Mouse (Mus musculus) stomach, embryonic 15.5 days (tissue): ENCODE results near the gene Pip4k2c. TPM values are rescaled to one million over a fixed set of nuclear protein-coding genes. Genes with fewer than 3 reads are reported as not detected.

ENCODE experiments used
- ATAC-seq: fragments of 200-750 bp; cut with Nextera tagmentation; 2 replicates; pipeline ENCODE4 v1.8.0; 2017; ENCODE audit warnings: low read depth, moderate number of reproducible peaks, moderate TSS enrichment; ENCODE audit not compliant: insufficient read depth, low FRiP score
- H3K27ac ChIP-seq: fragments of 300-500 bp; sonication (generic); 2 replicates; pipeline ENCODE4 v1.5.1; 2015; ENCODE audit warnings: mild to moderate bottlenecking, inconsistent platforms
- H3K27me3 ChIP-seq: fragments of 300-500 bp; sonication (generic); replicated peaks from 2 replicates; pipeline ENCODE4 v1.6.1; 2015; ENCODE audit warnings: inconsistent platforms
- H3K36me3 ChIP-seq: fragments of 300-500 bp; sonication (generic); 2 replicates; pipeline ENCODE4 v1.6.1; 2015; ENCODE audit warnings: inconsistent platforms
- H3K4me1 ChIP-seq: fragments of 300-500 bp; sonication (generic); 2 replicates; pipeline ENCODE4 v1.6.1; 2015; ENCODE audit warnings: inconsistent platforms
- H3K4me2 ChIP-seq: fragments of 300-500 bp; sonication (generic); 2 replicates; pipeline ENCODE4 v1.6.1; 2015; ENCODE audit warnings: mild to moderate bottlenecking, inconsistent platforms
- H3K4me3 ChIP-seq: fragments of 300-500 bp; sonication (generic); replicated peaks from 2 replicates; pipeline ENCODE4 v1.5.1; 2015; ENCODE audit warnings: inconsistent platforms
- H3K9ac ChIP-seq: fragments of 300-500 bp; sonication (generic); 2 replicates; pipeline ENCODE4 v1.6.1; 2015; ENCODE audit warnings: inconsistent platforms
- H3K9me3 ChIP-seq: fragments of 300-500 bp; sonication (generic); 2 replicates; pipeline ENCODE4 v1.6.1; 2016; ENCODE audit warnings: inconsistent platforms
- WGBS: fragments of 180-500 bp; shearing (Covaris S2); methylation state at CpG from one replicate; pipeline ENCODE4 v1.1.7; 2015; 5-methylcytosine and 5-hydroxymethylcytosine counted together
- polyA plus RNA-seq: library from polyadenylated mRNA; unstranded; fragments of >200 nt; fragmentation: Nextera tagmentation; extraction: Ambion mirVana; gene quantifications from 2 replicates; pipeline ENCODE4 v1.2.1, GENCODE M21; 2015

Gene Pip4k2c
- polyA plus RNA-seq, 1 experiment from 2014 or later = 29.9 TPM

- H3K27ac ChIP-seq = no peak overlapping the region
- H3K4me1 ChIP-seq = peaks cover 26% of the 10 kb centered on the region
- no peak overlapping the region for H3K4me3 ChIP-seq
- H3K27me3 ChIP-seq = peaks cover 55% of the 10 kb centered on the region
- H3K9me3 ChIP-seq = no peaks in the 10 kb centered on the region
- H3K9ac ChIP-seq = no peak overlapping the region
- no peaks in the 10 kb centered on the region for H3K36me3 ChIP-seq
- no peak for ATAC-seq
- 11% methylated on average over 7 of the region's 7 CpGs for whole genome bisulfite sequencing
- 0 out of 2 replicates have a peak overlapping the region, but pooled peaks have one; percentile 8 for H3K4me2 ChIP-seq
These were observed 34.6 kb downstream of the Pip4k2c start for GRCm38 (mm10) chr10:127176756-127177155.

DNA sequence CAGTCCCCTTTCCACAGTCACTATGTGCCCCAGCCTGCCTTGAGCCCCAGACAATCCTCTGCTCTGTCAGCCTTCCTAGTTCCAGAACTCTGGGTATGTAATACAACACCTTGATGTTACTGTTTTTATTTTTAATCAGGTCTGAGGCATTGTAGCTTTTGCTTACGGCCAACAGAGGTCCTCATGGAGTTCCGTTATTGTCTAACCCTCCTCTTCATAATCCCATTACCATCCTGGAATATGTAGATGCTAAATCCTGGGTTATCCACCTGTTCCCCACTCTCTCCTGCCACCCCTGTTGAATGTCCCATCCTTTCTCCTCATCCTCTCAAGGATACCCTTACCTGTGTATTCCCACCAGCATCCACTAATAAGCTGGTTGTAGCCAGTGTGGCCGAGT is 35.2 kb downstream of the Pip4k2c start:
- Histone ChIP-seq H3K4me3 (no peak overlapping the region), H3K27ac (no peak overlapping the region), H3K27me3 (peaks cover 57% of the 10 kb centered on the region), H3K9ac (no peak overlapping the region), H3K9me3 (no peaks in the 10 kb centered on the region), H3K36me3 (no peaks in the 10 kb centered on the region), H3K4me1 (peaks cover 26% of the 10 kb centered on the region), H3K4me2 (no peak overlapping the region)
- 48% methylated on average over 3 of the region's 3 CpGs for WGBS
- ATAC-seq = no peak

- WGBS = 86% methylated on average over 7 of the region's 7 CpGs
- Histone ChIP-seq H3K27me3 (peaks cover 50% of the 10 kb centered on the region), H3K36me3 (no peaks in the 10 kb centered on the region), H3K4me1 (peaks cover 30% of the 10 kb centered on the region), H3K27ac (no peak overlapping the region), H3K4me3 (no peak overlapping the region), H3K9me3 (no peaks in the 10 kb centered on the region), H3K4me2 (no peak overlapping the region), H3K9ac (no peak overlapping the region)
- ATAC-seq = no peak
These were observed 37.2 kb downstream of the Pip4k2c start for GRCm38 (mm10) chr10:127174170-127174569.

- Histone ChIP-seq H3K9ac (no peak overlapping the region), H3K36me3 (no peaks in the 10 kb centered on the region), H3K4me1 (peaks cover 26% of the 10 kb centered on the region), H3K4me3 (no peak overlapping the region), H3K27me3 (peaks cover 45% of the 10 kb centered on the region), H3K4me2 (no peak overlapping the region), H3K9me3 (no peaks in the 10 kb centered on the region), H3K27ac (no peak overlapping the region)
- 83% methylated on average over 16 of the region's 16 CpGs for WGBS
- ATAC-seq = no peak
These were observed 38.0 kb downstream of the Pip4k2c start for GRCm38 (mm10) chr10:127173148-127174065.

- peaks cover 50% of the 10 kb centered on the region for H3K27me3 ChIP-seq
- peaks cover 16% of the 10 kb centered on the region for H3K4me1 ChIP-seq
- H3K9ac ChIP-seq = no peak overlapping the region
- no peaks in the 10 kb centered on the region for H3K36me3 ChIP-seq
- H3K4me3 ChIP-seq = no peak overlapping the region
- no peak overlapping the region for H3K27ac ChIP-seq
- H3K9me3 ChIP-seq = no peaks in the 10 kb centered on the region
- no peak for ATAC-seq
- H3K4me2 ChIP-seq = no peak overlapping the region
- 88% methylated on average over 15 of the region's 15 CpGs for WGBS
These were observed 39.7 kb downstream of the Pip4k2c start for GRCm38 (mm10) chr10:127171631-127172200.

- H3K9ac ChIP-seq = no peak overlapping the region
- no peaks in the 10 kb centered on the region for H3K9me3 ChIP-seq
- WGBS = 1% methylated on average over 29 of the region's 29 CpGs
- H3K4me3 ChIP-seq = peak overlapping the region; percentile 33
- H3K27me3 ChIP-seq = peaks cover 49% of the 10 kb centered on the region
- no peak overlapping the region for H3K27ac ChIP-seq
- peak overlapping the region; percentile 75 for H3K4me2 ChIP-seq
- ATAC-seq = peak; percentile 34; the same call in 1 of the 2 replicates
- H3K36me3 ChIP-seq = no peaks in the 10 kb centered on the region
- peaks cover 22% of the 10 kb centered on the region for H3K4me1 ChIP-seq
These were observed 40.5 kb downstream of the Pip4k2c start for GRCm38 (mm10) chr10:127170837-127171272.

- H3K9me3 ChIP-seq = no peaks in the 10 kb centered on the region
- no peak overlapping the region for H3K27ac ChIP-seq
- WGBS = 6% methylated on average over 22 of the region's 22 CpGs
- H3K36me3 ChIP-seq = no peaks in the 10 kb centered on the region
- no peak for ATAC-seq
- H3K4me3 ChIP-seq = peak overlapping the region; percentile 33; the same call in 1 of the 2 replicates
- H3K4me1 ChIP-seq = peaks cover 27% of the 10 kb centered on the region
- no peak overlapping the region for H3K9ac ChIP-seq
- H3K27me3 ChIP-seq = peaks cover 50% of the 10 kb centered on the region
- H3K4me2 ChIP-seq = peak overlapping the region; percentile 75
These were observed 41.4 kb downstream of the Pip4k2c start for GRCm38 (mm10) chr10:127170002-127170401.

GRCm38 (mm10) chr10:127167614-127168192 is 43.7 kb downstream of the Pip4k2c start:
- peaks cover 27% of the 10 kb centered on the region for H3K4me1 ChIP-seq
- H3K9me3 ChIP-seq = no peaks in the 10 kb centered on the region
- H3K4me3 ChIP-seq = peak overlapping the region; percentile 57; the same call in 1 of the 2 replicates
- no peaks in the 10 kb centered on the region for H3K36me3 ChIP-seq
- 31% methylated on average over 10 of the region's 10 CpGs for WGBS
- peak overlapping the region; percentile 100 for H3K4me2 ChIP-seq
- peaks cover 58% of the 10 kb centered on the region for H3K27me3 ChIP-seq
- no peak for ATAC-seq
- H3K9ac ChIP-seq = no peak overlapping the region
- peak overlapping the region; percentile 8 for H3K27ac ChIP-seq

DNA sequence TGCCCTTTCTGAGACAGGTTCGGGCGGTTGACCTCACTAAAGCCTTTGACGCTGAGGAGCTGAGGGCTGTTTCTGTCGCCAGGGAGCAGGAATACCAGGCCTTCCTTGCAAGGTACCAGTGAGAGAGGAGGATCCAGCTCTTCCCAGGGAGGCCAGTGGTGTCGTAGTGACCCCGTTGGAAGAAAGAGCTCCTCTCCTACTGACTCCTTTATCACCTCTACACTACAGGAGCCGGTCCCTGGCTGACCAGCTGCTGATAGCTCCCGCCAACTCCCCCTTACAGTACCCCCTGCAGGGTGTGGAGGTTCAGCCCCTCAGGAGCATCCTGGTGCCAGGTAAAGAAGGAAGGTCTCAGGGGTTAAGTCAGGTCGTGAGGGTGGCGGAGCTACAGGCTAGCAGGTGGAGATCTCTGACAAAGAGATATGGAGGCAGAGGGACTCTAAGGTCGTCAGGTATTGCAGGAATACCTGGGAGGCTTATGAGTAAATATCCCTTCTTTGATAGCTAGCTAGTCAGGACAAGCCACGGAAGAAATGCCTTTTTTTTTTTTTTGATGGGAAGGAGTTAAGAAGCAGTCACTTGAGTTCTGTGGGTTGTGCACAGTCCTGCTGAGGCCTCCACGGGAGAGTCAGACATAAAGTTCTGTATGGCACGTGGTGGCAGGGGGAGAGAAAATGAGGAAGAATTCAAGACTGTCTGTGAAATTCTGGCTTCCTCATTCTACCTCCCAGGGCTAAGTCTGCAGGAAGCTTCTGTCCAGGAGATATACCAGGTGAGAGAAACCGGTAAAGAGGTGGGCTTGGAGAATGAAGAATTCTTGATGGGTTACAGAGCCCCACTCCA is 44.4 kb downstream of the Pip4k2c start:
- Histone ChIP-seq H3K27me3 (peaks cover 55% of the 10 kb centered on the region), H3K27ac (peak overlapping the region; percentile 74), H3K36me3 (no peaks in the 10 kb centered on the region), H3K4me2 (peak overlapping the region; percentile 100), H3K9me3 (no peaks in the 10 kb centered on the region), H3K9ac (no peak overlapping the region), H3K4me1 (peaks cover 27% of the 10 kb centered on the region), H3K4me3 (peak overlapping the region; percentile 57)
- 28% methylated on average over 15 of the region's 15 CpGs for whole genome bisulfite sequencing
- ATAC-seq = no peak

DNA sequence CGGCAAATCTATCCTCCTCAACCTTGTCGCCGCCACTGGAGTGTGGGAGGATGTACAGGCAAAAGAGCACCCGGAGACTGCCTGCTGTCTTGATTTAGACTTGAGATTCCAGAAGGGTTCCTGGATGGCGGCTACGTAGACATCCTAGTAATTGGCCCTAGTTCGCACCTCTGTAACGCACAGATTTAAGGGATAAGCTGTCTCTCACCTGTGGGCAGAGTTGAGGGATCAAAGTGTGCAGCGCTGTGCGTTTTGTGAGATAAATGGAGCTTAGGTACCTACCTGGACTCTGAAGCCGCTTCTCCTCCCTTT is 45.0 kb downstream of the Pip4k2c start:
- ATAC-seq = no peak
- peak overlapping the region; percentile 100 for H3K4me2 ChIP-seq
- 0 out of 2 replicates have a peak overlapping the region, but pooled peaks have one; percentile 77 for H3K9ac ChIP-seq
- H3K4me1 ChIP-seq = peaks cover 27% of the 10 kb centered on the region
- no peaks in the 10 kb centered on the region for H3K9me3 ChIP-seq
- 7% methylated on average over 11 of the region's 11 CpGs for WGBS
- H3K36me3 ChIP-seq = no peaks in the 10 kb centered on the region
- peak overlapping the region; percentile 57 for H3K4me3 ChIP-seq
- peaks cover 51% of the 10 kb centered on the region for H3K27me3 ChIP-seq
- peak overlapping the region; percentile 74; the same call in 1 of the 2 replicates for H3K27ac ChIP-seq

DNA sequence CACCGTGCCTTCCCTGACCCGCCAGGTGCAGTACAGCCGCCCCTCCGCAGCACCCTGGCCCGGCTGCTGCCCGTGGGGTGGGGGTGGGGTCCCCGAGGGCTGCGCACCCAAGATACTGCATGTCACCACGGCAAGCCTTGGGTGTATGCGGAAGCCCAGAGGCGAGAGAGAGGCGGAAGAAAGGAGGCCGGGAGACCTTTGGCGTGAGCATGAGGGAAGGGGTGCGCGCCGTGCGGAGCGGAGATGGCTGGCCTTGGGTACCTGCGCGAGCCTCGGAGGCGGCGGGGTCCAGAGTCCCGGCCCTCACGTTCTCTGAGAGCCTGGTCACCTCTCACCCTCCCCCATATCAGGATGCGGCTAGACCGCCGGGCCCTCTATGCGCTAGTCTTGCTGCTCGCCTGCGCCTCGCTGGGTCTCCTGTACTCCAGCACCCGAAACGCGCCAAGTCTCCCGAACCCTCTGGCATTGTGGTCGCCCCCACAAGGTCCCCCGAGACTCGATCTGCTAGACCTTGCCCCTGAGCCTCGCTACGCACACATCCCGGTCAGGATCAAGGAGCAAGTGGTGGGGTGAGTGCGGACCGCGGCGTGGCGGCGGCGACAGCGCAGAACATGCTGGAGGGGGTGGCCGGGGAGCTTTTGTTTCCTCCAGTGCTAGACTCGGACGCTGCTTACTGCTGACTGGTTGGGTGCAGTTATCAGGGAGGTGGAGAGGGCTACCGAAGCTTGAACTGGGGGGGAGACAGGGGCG is 45.6 kb downstream of the Pip4k2c start:
- peak; percentile 44 for ATAC-seq
- under 1% methylated on average over 56 of the region's 56 CpGs for WGBS
- peaks cover 50% of the 10 kb centered on the region for H3K27me3 ChIP-seq

More for the DNA sequence above, 45.6 kb downstream of the Pip4k2c start:
- Histone ChIP-seq H3K36me3 (no peaks in the 10 kb centered on the region), H3K4me1 (peaks cover 26% of the 10 kb centered on the region), H3K27ac (peak overlapping the region; percentile 74), H3K9me3 (no peaks in the 10 kb centered on the region), H3K4me3 (peak overlapping the region; percentile 57), H3K4me2 (peak overlapping the region; percentile 100), H3K9ac (peak overlapping the region; percentile 77)
